ENCODE assay signal across 17 mouse cellular contexts in the genomic region with DNA sequence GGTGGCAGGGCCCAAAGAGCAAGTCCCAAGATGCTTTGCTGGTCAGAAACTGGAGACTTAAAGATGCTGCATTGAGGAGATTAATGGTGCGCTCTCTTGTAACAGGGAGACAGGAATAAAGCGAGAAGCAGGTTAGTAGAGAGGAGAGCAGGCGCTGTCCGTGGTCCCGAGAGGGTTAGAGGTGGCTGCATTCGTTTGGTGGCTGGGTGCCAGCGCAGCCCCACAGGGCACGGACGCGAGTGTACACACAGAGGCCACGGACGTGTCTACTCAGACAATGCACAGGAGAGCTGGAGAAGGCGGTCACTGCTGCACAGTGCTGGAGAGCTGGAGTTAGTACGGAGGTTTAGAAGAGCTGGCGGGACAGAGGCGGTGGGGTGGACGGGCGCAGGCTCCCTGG.
"Had no signal": no experiment of that assay in that cellular context is flagged by ENCODE, and none has a peak within 500 bp of the region (broad histone marks: within the 10 kb centered on the region; RNA-seq: fewer than 3 reads in every experiment).

No protein-coding gene starts in this region.

- DNase-seq: kidney, adult 2 months; kidney, postnatal 14 days; lung, adult 2 months; lung, postnatal 36 days; retina, postnatal 1 day; right cerebral cortex, postnatal 14 days; thymus, adult 18-20 months; thymus, postnatal 14 days had no signal

- H3K9ac ChIP-seq: kidney, embryonic 15.5 days; liver, embryonic 15.5 days; neural tube, embryonic 12.5 days; stomach, embryonic 15.5 days had no signal

- H3K27me3 ChIP-seq: kidney, embryonic 15.5 days; liver, embryonic 15.5 days; neural tube, embryonic 12.5 days; stomach, embryonic 15.5 days had no signal

- H3K4me1 ChIP-seq: neural tube, embryonic 12.5 days; stomach, embryonic 15.5 days had no signal

- H3K4me2 ChIP-seq: kidney, embryonic 15.5 days; liver, embryonic 11.5 days; liver, embryonic 15.5 days; neural tube, embryonic 12.5 days; stomach, embryonic 15.5 days had no signal

- H3K27ac ChIP-seq: kidney, embryonic 15.5 days; left cerebral cortex, adult 2 months; limb, embryonic 10.5 days; liver, embryonic 15.5 days; midbrain, embryonic 10.5 days; neural tube, embryonic 12.5 days; stomach, embryonic 15.5 days had no signal

- H3K9me3 ChIP-seq: kidney, embryonic 15.5 days; limb, embryonic 10.5 days; liver, embryonic 15.5 days; midbrain, embryonic 10.5 days; neural tube, embryonic 12.5 days; stomach, embryonic 15.5 days had no signal

- H3K4me3 ChIP-seq: kidney, embryonic 15.5 days; left cerebral cortex, adult 2 months; limb, embryonic 10.5 days; liver, embryonic 15.5 days; midbrain, embryonic 10.5 days; neural tube, embryonic 12.5 days; stomach, embryonic 15.5 days had no signal

- ATAC-seq: lung, postnatal 0 days had no signal
